Mouse (Mus musculus): ENCODE measurements around the gene Prpf38a.

The Prpf38a gene

DNA sequence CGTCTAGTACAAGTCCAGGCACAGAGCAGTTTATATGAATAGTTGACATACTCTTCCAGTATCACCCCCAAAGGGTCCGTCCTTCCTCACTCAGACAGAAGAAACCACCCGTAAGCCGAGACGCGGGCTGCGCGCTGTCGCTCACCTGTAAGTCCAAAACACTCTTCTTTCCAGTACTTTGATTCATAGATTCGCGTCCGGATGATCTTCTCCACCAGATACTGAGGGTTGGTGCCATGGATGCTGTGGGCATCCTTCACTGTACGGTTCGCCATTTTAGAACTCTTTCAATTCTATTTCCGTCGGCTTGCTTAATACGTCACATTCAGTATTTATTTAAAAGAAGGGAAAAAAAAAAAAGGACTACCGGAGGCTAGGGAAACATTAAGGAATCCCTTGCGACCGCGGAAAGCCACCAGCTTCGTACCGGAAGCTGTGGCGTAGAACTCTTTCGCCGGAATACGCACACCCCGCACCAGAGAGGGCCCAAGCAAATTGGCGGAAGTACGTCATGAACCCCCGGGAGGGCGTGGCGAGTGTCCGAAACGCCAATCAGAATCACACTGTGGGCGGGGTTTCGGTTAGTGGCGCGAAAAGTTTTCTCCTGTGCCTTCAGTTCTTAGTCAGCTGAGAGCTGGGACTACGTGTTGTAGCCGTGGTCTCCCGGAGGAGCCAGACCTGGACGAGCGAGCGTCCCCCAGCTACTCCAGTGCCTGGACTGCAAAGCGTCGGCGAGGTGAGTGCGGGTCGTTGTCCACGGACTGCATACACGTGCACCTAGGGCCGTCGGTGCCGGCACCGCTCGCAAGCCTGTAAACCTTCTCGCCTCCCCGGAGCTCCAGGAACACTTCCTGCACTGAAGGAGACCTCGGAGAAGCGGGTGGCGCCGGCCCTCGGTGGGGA, at the start of gene Prpf38a, which contains the start of gene Orc1:
Gene Prpf38a (minus strand): TSS at position 497 of the 903 bp plus-strand sequence.
Gene Orc1 (plus strand): TSS at position 584 of the 903 bp plus-strand sequence.
- DNase-seq, result peak; percentile 97 to 98

DNA sequence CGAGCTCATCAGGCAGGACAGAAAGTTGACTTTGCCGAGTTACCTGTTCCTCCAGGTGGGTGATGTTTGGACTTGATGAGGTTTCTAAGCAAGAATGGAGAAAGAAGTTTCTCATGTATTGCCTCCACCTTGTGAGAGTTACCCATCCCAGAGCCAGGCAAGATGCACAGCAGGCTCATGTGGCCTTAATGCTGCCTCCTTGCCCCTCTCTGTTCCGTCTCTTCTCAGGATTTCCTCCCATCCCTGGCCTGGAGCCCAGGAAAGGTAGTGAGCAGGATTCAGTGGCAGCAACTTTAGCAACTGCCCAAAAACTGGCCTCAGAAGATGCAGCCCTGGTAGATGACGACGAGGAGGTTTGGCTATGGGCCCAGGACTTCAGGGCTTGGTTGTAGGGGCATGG, 47.9 kb upstream of the Prpf38a start:
- no peak for DNase-seq

DNA sequence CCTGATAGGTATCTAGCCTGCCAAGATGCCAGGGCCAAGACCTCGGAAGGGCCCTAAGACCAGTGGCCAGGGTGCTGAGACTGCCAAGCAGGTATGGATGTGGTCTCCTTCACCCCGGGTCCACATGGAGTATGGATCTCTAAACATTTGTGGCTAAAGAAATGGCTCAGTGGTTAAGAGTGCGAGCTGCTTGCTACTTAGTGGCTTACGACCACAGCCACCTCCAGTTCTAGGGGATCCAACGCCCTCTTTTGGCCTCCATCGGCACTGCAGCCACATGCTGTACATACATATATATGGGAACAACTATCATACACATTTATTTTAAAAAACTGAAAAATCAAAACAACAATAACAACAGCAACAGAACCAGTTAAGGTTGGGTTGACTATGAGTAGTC, 42.4 kb upstream of the Prpf38a start:
- DNase-seq, result no peak

DNA sequence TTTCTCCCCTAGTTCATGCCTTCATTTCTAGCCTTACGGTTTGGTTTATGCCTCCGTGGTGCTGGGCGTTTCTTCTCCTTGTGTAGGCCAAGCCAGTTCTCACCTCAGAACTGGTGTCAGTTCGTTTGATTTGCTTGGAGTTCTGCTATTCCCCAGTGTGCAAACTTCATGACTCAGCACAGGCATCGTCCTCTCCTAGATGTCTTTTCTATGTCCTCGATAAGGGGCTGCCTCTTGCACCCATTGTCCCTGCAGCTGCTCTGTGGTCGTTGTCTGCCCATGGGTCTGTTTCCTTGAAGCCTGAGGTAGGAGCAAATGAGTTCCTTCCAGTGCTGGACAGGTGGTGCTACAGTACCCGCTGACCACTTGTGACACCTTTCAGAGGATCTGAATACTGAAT, 41.4 kb upstream of the Prpf38a start:
- no peak for DNase-seq

DNA sequence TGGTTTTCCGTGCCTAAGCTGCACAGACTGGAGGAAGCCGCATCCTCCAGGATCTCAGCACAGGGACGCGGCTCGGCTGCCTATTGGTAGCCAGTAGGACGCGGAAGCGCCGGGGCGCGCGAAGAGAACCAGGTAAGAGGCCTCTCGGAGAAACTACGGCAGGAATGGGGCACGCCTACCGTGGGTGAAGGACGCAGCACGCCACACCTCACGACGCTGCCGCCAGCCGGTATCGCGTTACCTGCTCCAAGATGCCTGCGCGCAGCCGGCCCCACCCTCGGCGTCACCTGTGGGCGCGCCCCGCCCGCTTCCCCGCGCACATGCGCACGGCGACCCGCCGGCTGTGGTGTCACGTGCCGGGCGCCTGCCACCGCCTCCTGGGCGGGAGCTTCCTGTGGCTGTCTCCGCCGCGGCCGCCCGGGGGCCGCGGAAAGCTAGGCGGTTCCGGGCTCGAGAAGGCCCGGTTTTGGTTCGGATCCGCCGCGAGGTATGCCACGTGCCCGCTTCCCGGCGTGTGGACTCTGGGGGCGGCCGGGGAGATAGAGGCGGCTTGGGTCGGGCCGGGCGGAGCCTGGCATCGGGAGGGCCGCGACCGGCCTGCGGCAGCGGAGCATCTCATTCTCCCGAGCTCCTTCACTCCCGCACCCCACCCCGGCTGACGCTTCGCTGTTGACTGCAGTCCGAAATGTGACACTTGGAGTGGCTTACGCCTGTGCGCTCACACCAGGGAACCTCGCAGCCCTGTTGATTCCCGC, 40.6 kb upstream of the Prpf38a start, which contains the start of gene Cc2d1b:
Gene Cc2d1b (plus strand): TSS at position 354 of the 755 bp plus-strand sequence.
- peak; percentile 93 to 96 for DNase-seq

DNA sequence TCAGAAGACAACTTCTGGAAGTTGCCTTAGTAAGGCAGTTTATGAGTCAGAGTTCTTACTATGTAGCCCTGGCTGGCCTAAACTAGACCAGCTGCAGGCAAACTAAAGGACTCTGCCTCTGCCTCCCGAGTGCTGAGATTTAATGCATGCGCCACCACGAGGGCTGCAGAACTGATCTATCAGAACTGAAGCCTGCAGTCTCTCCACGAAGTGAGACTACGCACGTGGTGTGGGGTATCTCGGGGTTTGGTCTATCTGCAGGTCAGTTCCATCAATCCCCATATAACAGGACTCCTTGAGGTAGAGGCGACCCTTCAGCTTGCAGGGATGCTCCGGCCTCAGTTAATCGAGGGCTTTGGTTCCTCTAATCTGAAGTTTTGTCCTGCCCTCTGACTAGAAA, 40.0 kb upstream of the Prpf38a start:
- no peak for DNase-seq

DNA sequence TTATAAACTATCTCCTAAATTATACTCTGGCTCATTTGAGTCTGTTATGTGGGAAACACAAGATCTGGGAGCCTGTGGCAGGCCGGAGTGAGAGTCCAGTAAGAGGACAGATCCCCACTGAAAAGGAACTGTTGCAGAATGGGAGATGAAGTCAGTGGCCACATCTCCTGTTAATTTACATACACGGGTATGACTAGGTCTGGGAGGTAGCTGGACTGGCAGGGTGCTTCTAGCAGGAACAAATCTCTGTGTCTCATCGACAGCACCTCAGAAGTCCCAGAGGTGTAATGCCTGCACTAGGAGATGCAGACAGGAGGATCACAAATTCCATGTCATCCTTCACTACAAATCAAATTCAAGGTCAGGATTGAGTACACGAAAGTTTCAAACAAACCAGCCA, 39.5 kb upstream of the Prpf38a start:
- DNase-seq, result no peak

DNA sequence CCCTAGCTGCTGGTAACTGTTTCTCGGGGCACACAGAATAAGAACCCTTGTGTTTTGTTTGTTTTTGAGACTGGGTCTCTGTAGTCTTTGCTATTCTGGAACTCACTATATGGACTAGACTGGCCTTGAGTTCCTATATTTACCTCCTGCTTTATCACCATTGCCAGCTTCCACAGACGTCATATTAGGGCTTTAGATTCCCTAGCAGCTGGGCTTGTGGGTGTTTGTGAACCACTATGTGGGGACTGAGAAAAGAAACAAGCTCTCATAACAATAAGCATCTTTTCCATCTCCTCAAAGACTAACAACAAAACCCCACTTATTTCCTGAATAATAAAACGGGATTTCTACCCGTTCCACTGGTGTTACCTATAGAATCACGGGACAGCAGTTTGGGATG, 31.8 kb upstream of the Prpf38a start:
- no peak for DNase-seq

DNA sequence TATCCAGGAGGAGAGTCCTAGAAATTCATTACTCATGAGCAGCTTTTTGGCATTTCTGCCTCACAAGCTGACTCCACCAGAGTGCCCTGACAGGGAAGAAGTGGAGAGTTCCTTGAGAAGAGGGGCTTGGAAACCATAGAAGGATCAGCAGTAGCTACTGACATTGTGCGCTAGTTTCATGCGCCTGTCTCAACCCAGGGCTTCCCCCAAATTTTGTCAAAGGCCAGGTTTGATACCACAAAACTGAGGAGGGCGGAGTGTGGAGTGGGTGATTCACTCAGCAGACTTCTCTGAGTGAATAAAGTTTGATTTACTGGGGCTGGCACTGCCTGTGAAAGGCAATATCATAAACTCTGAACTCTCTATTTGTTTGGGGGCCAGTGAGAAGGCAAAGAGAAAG, 29.5 kb upstream of the Prpf38a start:
- no peak for DNase-seq

DNA sequence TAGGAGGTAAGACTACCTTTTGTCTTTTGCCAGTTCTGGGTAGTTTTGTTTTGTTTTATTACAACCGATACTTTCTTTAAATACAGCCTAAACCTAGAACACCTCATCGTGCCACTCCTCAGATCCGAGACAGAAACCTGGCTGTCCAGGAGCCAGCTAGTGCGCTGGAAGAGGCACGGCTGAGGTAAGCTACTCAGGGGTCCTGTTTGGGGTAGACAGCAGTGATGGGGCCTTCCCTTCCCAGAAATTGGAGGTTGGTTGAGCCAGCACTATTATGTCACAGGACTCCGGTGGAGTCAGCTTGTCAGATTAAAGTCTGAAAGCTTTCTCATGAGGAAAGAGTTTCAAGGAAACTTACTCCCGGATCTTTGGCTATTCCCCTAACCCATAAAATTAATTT, 22.7 kb upstream of the Prpf38a start:
- no peak for DNase-seq

DNA sequence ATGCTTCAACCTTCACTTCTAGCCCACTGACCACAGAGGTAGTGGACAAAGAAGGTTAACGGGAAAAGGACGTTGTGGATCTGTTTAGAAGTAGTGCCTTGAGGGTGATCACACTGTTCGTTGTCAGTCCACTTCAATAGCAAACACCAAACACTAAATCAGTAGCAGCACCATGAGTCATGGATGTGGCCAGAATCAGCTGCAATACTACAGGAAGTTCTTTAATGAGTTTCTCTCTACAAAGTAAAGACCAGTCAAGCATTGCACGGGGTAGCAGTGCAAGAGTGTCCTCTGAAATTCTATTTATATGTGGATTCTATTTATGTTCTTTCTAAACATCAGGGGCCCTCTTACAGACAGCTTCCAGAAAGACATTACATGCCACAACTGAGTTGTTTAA, 19.2 kb upstream of the Prpf38a start:
- DNase-seq, result no peak

DNA sequence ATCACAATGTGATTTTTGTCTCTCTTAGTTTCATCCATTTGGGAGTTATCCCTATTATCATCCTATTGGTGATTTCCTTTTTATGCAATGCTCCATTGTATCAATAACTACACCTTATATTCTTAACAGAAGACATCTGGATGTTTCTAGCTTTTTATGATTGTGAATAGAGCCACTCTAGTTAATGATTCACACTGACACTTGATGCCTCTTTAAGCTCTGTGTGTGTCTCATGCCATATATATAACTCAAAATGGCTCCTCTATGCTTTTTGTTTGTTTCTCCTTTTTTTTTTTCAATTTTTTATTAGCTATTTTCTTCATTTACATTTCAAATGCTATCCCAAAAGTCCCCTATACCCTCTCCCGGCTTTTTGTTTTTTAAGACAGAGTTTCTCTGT, 16.6 kb upstream of the Prpf38a start:
- no peak for DNase-seq

DNA sequence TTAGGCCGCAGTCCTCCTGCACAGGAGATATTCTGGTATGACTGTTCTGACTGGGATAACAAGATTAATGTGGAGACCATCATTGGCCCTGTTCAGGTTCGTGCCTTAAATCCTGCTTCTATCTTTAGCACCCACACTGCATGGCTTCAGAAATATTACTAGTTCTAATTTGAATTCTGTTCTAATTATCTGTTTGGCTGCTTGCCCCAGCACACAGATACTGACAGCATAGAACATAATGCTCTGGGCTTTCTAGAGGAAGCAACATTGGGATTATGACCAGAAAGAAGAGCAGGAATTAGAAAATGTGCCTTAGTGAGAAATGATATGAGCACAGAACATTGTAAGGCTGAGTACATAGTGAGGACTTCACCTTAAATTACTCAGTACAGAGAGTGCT, 14.2 kb upstream of the Prpf38a start:
- no peak for DNase-seq

DNA sequence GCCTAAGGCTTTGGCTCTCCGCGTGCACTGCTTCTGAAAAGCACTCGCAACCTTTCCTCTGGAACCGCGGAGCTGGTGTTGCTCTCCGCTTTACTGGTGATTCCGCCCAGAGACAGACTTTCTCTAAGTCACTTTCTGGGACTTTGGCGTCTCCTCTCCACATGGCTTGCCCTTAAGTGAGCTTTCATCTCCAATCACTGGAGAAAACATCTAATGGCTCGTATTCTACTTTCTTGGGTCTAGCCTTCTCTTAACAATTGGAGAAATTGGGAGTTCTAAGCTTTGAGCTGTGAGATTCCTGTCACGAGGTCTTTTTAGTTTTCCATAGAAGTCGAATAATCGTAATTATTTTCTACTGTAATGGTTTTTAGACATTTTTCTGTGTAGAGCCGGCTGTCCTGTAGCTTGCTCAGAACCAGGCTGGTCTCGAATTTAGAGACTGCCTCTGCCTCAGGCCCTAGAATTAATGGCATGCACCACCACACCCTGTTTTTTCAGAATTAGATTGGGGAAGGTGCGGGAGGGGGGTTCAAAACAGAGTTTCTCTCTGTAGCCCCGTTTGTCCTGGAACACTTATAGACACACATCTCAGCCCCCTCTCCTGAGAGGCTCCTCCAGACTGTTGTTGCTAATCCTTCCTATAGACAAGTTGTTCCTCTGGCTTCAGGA, 741 bp upstream of the Prpf38a start:
- DNase-seq, result no peak

DNA sequence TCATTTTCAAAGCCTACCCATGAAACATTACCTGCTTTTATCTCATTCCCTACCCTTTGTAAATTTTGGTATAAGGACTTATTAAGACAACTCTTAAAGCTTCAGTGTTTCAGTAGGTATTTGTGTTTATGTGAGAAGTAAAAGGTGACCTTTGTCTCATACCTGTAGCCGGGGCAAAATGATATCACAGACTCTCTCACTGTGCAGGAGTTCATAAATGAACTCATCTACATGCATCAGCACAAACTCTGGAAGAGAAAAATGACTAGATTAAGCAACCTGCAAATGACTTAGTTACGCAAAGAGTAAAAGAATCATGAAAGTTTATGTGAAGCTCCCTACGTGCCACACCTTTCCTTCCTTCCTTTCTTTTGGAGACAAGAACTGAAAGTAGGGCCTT, 6.5 kb downstream of the Prpf38a start:
- DNase-seq, result no peak

DNA sequence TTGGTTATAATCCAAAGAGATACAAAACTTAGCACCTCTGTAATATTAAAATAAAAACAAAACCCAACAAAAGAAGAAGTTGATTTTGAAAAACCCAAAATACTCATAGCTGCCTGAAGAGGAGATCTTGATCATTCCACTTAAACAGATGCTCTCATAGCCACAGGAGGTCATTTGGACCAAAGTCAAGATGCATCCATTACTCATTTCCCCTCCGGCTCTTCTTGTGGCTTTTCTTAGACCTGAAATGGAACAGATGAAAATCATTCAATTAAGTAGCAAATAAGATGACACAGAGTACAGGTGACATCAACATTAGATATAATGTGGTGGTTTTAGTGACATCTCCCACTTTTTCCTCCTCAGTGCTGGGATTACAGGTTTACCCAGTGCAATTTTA, 14.1 kb downstream of the Prpf38a start:
- DNase-seq, result no peak

DNA sequence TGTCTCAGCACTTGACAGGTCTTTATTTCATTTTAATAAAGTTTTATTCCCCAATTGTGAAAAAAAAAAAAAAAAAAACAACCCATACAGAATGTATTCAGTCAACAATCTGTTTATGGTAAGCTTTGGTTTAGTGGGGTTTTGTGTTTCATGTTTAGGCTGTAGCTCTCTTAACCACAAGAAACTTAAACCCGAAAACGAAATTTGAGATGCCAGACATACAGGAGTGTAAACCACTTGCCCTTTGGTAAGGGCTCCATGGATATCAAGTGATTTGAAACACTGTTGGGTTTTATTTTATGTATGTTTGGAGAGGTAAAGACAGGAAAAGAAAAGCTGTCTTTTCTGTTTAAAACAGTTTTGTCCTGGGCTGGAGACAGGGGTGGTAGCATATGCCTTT, 39.4 kb downstream of the Prpf38a start:
- DNase-seq, result no peak
